Mouse (Mus musculus) bone marrow macrophage, adult 2 months (primary cell): ENCODE measurements around the gene Trim66.

Source experiments
- CTCF ChIP-seq: IDR thresholded peaks from 2 replicates; pipeline ENCODE4 v1.5.1; 2012; ENCODE audit warnings: low read depth, mild to moderate bottlenecking, low read length, moderate library complexity
- POLR2A ChIP-seq: IDR thresholded peaks from 2 replicates; pipeline ENCODE4 v1.6.1; 2012; ENCODE audit warnings: mild to moderate bottlenecking, low read depth, low read length, borderline replicate concordance

- TF ChIP-seq POLR2A (no peak), CTCF (no peak)
These were observed 19.6 kb upstream of the Trim66 start for GRCm38 (mm10) chr7:109527536-109527935.
